Mouse (Mus musculus) T-helper 1 cell (primary cell): ENCODE data around the gene Xpo5.

Experiments
- in situ Hi-C: fragments of 300-600 bp; cut with MboI, MseI; formaldehyde crosslinking; loops from one replicate; pipeline ENCODE4 v1.15.1; 2025; ENCODE audit warnings: high pct_unique_total_duplicates

Xpo5 gene

GRCm38 (mm10) chr17:46254106-46254505, 51.5 kb downstream of the Xpo5 start:
- in situ Hi-C loops, result no loop called here

GRCm38 (mm10) chr17:46255147-46255546, 52.6 kb downstream of the Xpo5 start:
- in situ Hi-C loops, result no loop called here

- in situ Hi-C loops, result no loop called here
Measured at GRCm38 (mm10) chr17:46258279-46259053, 55.9 kb downstream of the Xpo5 start.

- in situ Hi-C loops, result no loop called here
Measured at GRCm38 (mm10) chr17:46259675-46260074, 57.1 kb downstream of the Xpo5 start.

- in situ Hi-C loops, result no loop called here
Measured at GRCm38 (mm10) chr17:46262201-46262694, 59.7 kb downstream of the Xpo5 start.

GRCm38 (mm10) chr17:46265502-46265901, 62.9 kb downstream of the Xpo5 start:
- in situ Hi-C loops, result no loop called here

- in situ Hi-C loops, result no loop called here
Measured at GRCm38 (mm10) chr17:46265918-46266618, 63.5 kb downstream of the Xpo5 start.

- in situ Hi-C loops, result no loop called here
Measured at GRCm38 (mm10) chr17:46266986-46267385, 64.4 kb downstream of the Xpo5 start.

- in situ Hi-C loops, result no loop called here
Measured at GRCm38 (mm10) chr17:46267511-46267910, 64.9 kb downstream of the Xpo5 start.

GRCm38 (mm10) chr17:46268026-46268720, 65.6 kb downstream of the Xpo5 start:
- in situ Hi-C loops, result no loop called here

GRCm38 (mm10) chr17:46269771-46270534, 67.4 kb downstream of the Xpo5 start:
- in situ Hi-C loops, result no loop called here

GRCm38 (mm10) chr17:46272058-46272457, 69.5 kb downstream of the Xpo5 start:
- in situ Hi-C loops, result no loop called here

GRCm38 (mm10) chr17:46272675-46273074, 70.1 kb downstream of the Xpo5 start:
- in situ Hi-C loops, result no loop called here

GRCm38 (mm10) chr17:46273803-46274236, 71.2 kb downstream of the Xpo5 start:
- in situ Hi-C loops, result no loop called here

GRCm38 (mm10) chr17:46274465-46274864, 71.9 kb downstream of the Xpo5 start:
- in situ Hi-C loops, result no loop called here

GRCm38 (mm10) chr17:46275034-46275433, 72.5 kb downstream of the Xpo5 start:
- in situ Hi-C loops, result no loop called here

GRCm38 (mm10) chr17:46275506-46275905, 72.9 kb downstream of the Xpo5 start:
- in situ Hi-C loops, result no loop called here

- in situ Hi-C loops, result no loop called here
Measured at GRCm38 (mm10) chr17:46277586-46277985, 75.0 kb downstream of the Xpo5 start.

- in situ Hi-C loops, result no loop called here
Measured at GRCm38 (mm10) chr17:46278011-46278765, 75.6 kb downstream of the Xpo5 start.

- in situ Hi-C loops, result no loop called here
Measured at GRCm38 (mm10) chr17:46282483-46283123, 80.0 kb downstream of the Xpo5 start, which contains the start of gene Tjap1. Tjap1 (minus strand) TSS chr17:46283026.
